In genomic region chr7:80992980-80993833, GRCm38 (mm10) we compare ENCODE assay signal across 8 mouse cellular contexts. TPM values are rescaled to one million over a fixed set of nuclear protein-coding genes. Genes with fewer than 3 reads are reported as not detected.
DNase-seq lines count a peak whose midpoint lies in the region; ATAC-seq and TF ChIP-seq lines count a peak whose summit lies in the region.

TSS of gene Zfp592 (plus strand) at chr7:80993681.

- peak within 1 kb of the TSS; percentile 95 for H3K4me3 ChIP-seq in bone marrow macrophage, adult 2 months (ENCODE audit: insufficient read depth, low read length)
- peak within 1 kb of the TSS; percentile 85 for H3K4me3 ChIP-seq in embryonic fibroblast, embryonic 13.5 days (ENCODE audit: insufficient read depth, low read length)
- H3K4me3 ChIP-seq in kidney, embryonic 14.5 days (ENCODE audit: low read length) = peak within 1 kb of the TSS; percentile 92
- peak within 1 kb of the TSS; percentile 92 for H3K4me3 ChIP-seq in liver, adult 2 months (ENCODE audit: insufficient read depth, low read depth, low read length)
- peak within 1 kb of the TSS; percentile 81 for H3K4me3 ChIP-seq in myocyte

- WGBS in kidney, embryonic 14.5 days = under 1% methylated on average over 80 of the region's 102 CpGs
- under 1% methylated on average over 87 of the region's 102 CpGs for WGBS in liver, adult 2 months

- TF ChIP-seq CTCF in bone marrow macrophage, adult 2 months (IDR thresholded peaks at IDR 0.05; ENCODE audit: low read depth, low read length) = no peak
- TF ChIP-seq CTCF in embryonic fibroblast, embryonic 13.5 days (IDR thresholded peaks at IDR 0.05; ENCODE audit: borderline replicate concordance, insufficient read depth, low read length) = no peak
- no peak for TF ChIP-seq CTCF in liver, adult 2 months (IDR thresholded peaks at IDR 0.05; ENCODE audit: low read depth, low read length)

- peak within 1 kb of the TSS; percentile 72 for H3ac ChIP-seq in myocyte (ENCODE audit: control insufficient read depth, insufficient read length)

- H3K4me1 ChIP-seq in bone marrow macrophage, adult 2 months (ENCODE audit: control insufficient read depth, insufficient read depth, low read length) = peaks cover 25% of the 10 kb centered on the region
- peaks cover 6% of the 10 kb centered on the region; the same call in 1 of the 2 replicates for H3K4me1 ChIP-seq in embryonic fibroblast, embryonic 13.5 days (ENCODE audit: control insufficient read depth, insufficient read depth, low read length)
- peaks cover 20% of the 10 kb centered on the region for H3K4me1 ChIP-seq in kidney, embryonic 14.5 days (ENCODE audit: control insufficient read depth, insufficient read depth, low read length)
- peaks cover 20% of the 10 kb centered on the region for H3K4me1 ChIP-seq in liver, adult 2 months (ENCODE audit: control insufficient read depth, insufficient read depth, low read length)

- peaks cover 25% of the 10 kb centered on the region for H3K79me2 ChIP-seq in liver, adult 2 months (ENCODE audit: control insufficient read depth, insufficient read depth, low read length)
- H3K79me2 ChIP-seq in myocyte (ENCODE audit: control insufficient read depth, insufficient read depth) = peaks cover 56% of the 10 kb centered on the region

- peak within 1 kb of the TSS; percentile 44 for H3K27ac ChIP-seq in bone marrow macrophage, adult 2 months (ENCODE audit: insufficient read depth, low read depth, low read length)
- H3K27ac ChIP-seq in embryonic fibroblast, embryonic 13.5 days (ENCODE audit: insufficient read depth, low read length) = peak within 1 kb of the TSS; percentile 67
- H3K27ac ChIP-seq in kidney, embryonic 14.5 days (ENCODE audit: low read depth, low read length) = peak within 1 kb of the TSS; percentile 95
- peak within 1 kb of the TSS; percentile 96 for H3K27ac ChIP-seq in liver, adult 2 months (replicated peaks; ENCODE audit: insufficient read depth, low read depth, low read length)

- peak within 1 kb of the TSS; percentile 89 for H3K4me2 ChIP-seq in kidney, embryonic 14.5 days (replicated peaks; ENCODE audit: low read depth, low read length)
- peak within 1 kb of the TSS; percentile 95 for H3K4me2 ChIP-seq in myocyte (ENCODE audit: low read depth)

- H3K36me3 ChIP-seq in kidney, embryonic 14.5 days (ENCODE audit: control insufficient read depth, insufficient read depth, low read length) = no peaks in the 10 kb centered on the region
- H3K36me3 ChIP-seq in liver, adult 2 months (ENCODE audit: control insufficient read depth, insufficient read depth, low read length) = no peaks in the 10 kb centered on the region
- H3K36me3 ChIP-seq in myocyte (ENCODE audit: control insufficient read depth, insufficient read depth) = no peaks in the 10 kb centered on the region

- DNase-seq in B cell, adult 2 months = peak; percentile 77 to 84
- DNase-seq in heart, adult 9 months (ENCODE audit: low spot score in 2 of 2) = peak; percentile 83 to 86
- DNase-seq in liver, adult 2 months (ENCODE audit: extremely low read depth, low read depth, low spot score) = peak; percentile 73
- peak; percentile 87 to 94 for DNase-seq in spleen, postnatal 4 days (ENCODE audit: low spot score in 2 of 2)

- no peaks in the 10 kb centered on the region for H3K9me3 ChIP-seq in kidney, embryonic 14.5 days (ENCODE audit: control insufficient read depth, low read length)

- TF ChIP-seq POLR2A in bone marrow macrophage, adult 2 months (IDR thresholded peaks at IDR 0.05; ENCODE audit: borderline replicate concordance, low read depth, low read length) = no peak
- TF ChIP-seq POLR2A in embryonic fibroblast, embryonic 13.5 days (IDR thresholded peaks at IDR 0.05; ENCODE audit: low read depth, low read length) = peak; percentile 64
- TF ChIP-seq POLR2A in liver, adult 2 months (IDR thresholded peaks at IDR 0.05; ENCODE audit: extremely low read depth, insufficient read depth, low read length) = peak; percentile 45; the same call in 1 of the 2 replicates
- TF ChIP-seq POLR2A in myocyte (IDR thresholded peaks at IDR 0.05; ENCODE audit: insufficient read length, low read depth) = peak; percentile 71

- ATAC-seq in kidney, embryonic 14.5 days (ENCODE audit: low FRiP score, low TSS enrichment) = peak; percentile 94

- peak within 1 kb of the TSS; percentile 91 for H3K9ac ChIP-seq in kidney, embryonic 14.5 days (ENCODE audit: low read depth, low read length)
- H3K9ac ChIP-seq in liver, adult 2 months (ENCODE audit: low read depth, low read length) = peak within 1 kb of the TSS; percentile 98

- H3K27me3 ChIP-seq in kidney, embryonic 14.5 days (ENCODE audit: control insufficient read depth, insufficient read depth, low read length) = no peaks in the 10 kb centered on the region
- H3K27me3 ChIP-seq in liver, adult 2 months (ENCODE audit: control insufficient read depth, insufficient read depth, low read length) = no peaks in the 10 kb centered on the region
- H3K27me3 ChIP-seq in myocyte (ENCODE audit: control insufficient read depth, insufficient read depth, insufficient read length) = no peaks in the 10 kb centered on the region

TF ChIP-seq in myocyte, 11 proteins besides CTCF, POLR2A, EP300 and RAD21:
- peak; percentile 48 for TF ChIP-seq POLR2AphosphoS2 (IDR thresholded peaks at IDR 0.05; ENCODE audit: insufficient read length, low read depth)
- TF ChIP-seq USF1 (IDR thresholded peaks at IDR 0.05; ENCODE audit: low read depth) = no peak
- TF ChIP-seq MYOD1 (IDR thresholded peaks at IDR 0.05; ENCODE audit: control insufficient read depth in 1 of 3, insufficient read length in 2 of 3, low read depth in 2 of 3) = peak in 1 of 3 experiments; percentile 3

RNA-seq across cellular contexts. Expression of gene Zfp592, which starts in this region (rescaled TPM):
- 23.5 and 23.6 TPM in 2 replicates for polyA plus RNA-seq in bone marrow macrophage, adult 2 months (2012; ENCODE audit: insufficient read depth, insufficient read length, missing spikeins)
- 20.1 and 26.5 TPM in 2 replicates for polyA plus RNA-seq in embryonic fibroblast, embryonic 13.5 days (2011; ENCODE audit: insufficient read length, low read depth, missing spikeins)
- 9.1 and 16.1 TPM in 2 replicates for polyA plus RNA-seq in kidney, embryonic 14.5 days (2014; fragmentation: Nextera tagmentation; extraction: Ambion mirVana)
- 6.7 and 9.9 TPM in 2 replicates for total RNA-seq in liver, adult 2 months (2014; rRNA removed)
- 6.8 and 11.3 TPM in 2 replicates for polyA plus RNA-seq in liver, adult 2 months (2012; rRNA removed)
- polyA plus RNA-seq in myocyte (2012; fragmentation: generic; extraction: Trizol) = 11.9 TPM

Comparison
In these comparisons a context has a peak if more than half of its experiments do, and no peak if none do; other contexts are left out.
1. Peak in every context shown above with its lines: DNase-seq, ATAC-seq, H3K4me3 ChIP-seq and H3K27ac ChIP-seq.
2. H3K27ac ChIP-seq: peak in every context shown above with its lines; median percentile 96 in liver, adult 2 months; 95 in kidney, embryonic 14.5 days; 67 in embryonic fibroblast, embryonic 13.5 days; 44 in bone marrow macrophage, adult 2 months.